Mouse (Mus musculus): ENCODE results near the gene Ddit4l. TPM values are rescaled to one million over a fixed set of nuclear protein-coding genes. Genes with fewer than 3 reads are reported as not detected.
"Not testable (repeated sequence)": the region's sequence is repeated elsewhere in the genome, so short reads cannot be mapped to it uniquely, and the experiment has no call there.

Ddit4l gene
- total RNA-seq (2017): not detected in 3 replicates

DNA sequence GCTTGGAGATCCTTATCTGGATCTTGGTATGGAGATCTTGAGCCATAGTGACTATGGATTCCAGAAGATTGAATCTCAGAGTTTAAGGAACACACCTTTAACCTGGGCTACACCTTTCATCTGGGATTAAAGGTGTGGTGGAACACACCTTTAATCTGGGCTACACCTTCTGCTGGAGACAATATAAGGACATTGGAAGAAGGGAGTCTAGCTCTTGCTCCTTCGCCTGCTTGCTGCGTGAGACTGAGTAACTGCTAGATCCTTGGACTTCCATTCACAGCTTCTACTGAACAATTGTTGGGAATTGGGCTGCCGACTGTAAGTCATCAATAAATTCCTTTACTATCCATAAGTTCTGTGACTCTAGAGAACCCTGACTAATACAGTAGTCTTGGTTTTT is at the start of gene Ddit4l:
Ddit4l (plus strand) TSS at position 301 of the 400 bp plus-strand sequence.
- ATAC-seq (replicated peaks; ENCODE audit: insufficient number of reproducible peaks, low FRiP score, low TSS enrichment, poor library complexity, severe bottlenecking): not testable (repeated sequence)

DNA sequence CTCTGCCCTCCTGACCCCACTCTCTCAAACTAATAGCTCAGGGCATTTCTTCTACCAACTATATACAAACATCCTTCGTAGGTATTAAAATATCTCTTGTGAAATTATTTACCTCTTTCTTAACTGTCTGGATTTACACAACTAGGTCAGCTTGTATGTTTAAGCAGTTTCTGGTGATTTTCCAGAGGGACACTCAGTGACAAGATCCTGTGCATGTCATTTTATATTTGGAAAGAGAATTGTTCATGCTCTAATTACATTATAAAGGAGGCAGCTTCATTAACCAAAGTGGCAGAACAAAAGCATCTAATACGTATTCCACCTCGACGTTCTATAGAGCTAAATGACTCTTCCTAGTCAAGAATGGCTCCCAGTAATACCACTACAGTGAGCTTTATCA is 45.3 kb upstream of the Ddit4l start:
- no peak for ATAC-seq (replicated peaks; ENCODE audit: insufficient number of reproducible peaks, low FRiP score, low TSS enrichment, poor library complexity, severe bottlenecking)

DNA sequence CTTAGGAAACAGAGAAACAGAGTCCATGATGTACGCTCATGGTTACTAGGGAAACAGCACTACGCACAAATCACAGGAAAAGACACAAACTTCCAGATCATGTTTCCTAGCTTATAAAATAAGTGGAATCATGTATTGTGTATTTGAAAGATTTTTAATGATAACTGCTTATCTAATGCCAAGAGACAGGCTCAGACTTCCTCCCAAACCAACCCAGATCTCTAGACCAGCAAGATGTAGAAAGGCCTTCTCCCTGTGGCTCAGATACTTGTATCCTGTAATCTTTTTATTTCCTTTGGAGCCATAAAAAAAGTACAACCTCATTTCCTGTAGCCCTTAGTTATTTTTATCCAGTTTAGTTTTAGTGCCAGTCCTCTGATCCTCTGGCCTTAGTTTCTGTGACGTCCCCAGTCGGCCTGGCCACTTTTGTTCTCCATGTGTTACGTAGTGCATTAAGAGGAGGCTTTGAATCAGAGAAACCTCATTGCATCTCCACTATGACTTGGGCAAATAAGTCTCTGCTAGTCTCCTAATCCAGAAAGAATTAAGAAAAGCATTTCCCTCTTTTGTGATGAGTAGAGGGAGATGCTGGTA is 34.9 kb upstream of the Ddit4l start:
- no peak for ATAC-seq (replicated peaks; ENCODE audit: insufficient number of reproducible peaks, low FRiP score, low TSS enrichment, poor library complexity, severe bottlenecking)

DNA sequence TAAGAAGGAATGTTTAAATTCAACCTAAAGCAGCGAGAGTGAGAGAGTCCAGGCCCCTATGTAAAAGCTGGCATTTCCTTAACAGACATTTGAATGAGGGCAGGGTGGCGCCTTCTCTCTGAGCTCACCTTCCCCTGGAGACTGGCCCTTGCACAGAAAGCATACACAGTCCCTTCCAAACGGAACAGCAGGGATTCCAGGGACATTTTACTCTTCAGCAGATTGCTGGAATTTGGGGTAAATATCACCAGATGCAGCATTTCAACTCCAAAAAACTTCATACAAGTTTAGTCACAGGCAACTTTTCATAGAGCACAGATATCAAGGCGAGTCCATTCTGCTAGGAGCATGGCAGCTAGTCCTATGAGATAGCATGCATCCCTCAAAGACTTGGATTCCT is 31.6 kb upstream of the Ddit4l start:
- ATAC-seq (replicated peaks; ENCODE audit: insufficient number of reproducible peaks, low FRiP score, low TSS enrichment, poor library complexity, severe bottlenecking): no peak

DNA sequence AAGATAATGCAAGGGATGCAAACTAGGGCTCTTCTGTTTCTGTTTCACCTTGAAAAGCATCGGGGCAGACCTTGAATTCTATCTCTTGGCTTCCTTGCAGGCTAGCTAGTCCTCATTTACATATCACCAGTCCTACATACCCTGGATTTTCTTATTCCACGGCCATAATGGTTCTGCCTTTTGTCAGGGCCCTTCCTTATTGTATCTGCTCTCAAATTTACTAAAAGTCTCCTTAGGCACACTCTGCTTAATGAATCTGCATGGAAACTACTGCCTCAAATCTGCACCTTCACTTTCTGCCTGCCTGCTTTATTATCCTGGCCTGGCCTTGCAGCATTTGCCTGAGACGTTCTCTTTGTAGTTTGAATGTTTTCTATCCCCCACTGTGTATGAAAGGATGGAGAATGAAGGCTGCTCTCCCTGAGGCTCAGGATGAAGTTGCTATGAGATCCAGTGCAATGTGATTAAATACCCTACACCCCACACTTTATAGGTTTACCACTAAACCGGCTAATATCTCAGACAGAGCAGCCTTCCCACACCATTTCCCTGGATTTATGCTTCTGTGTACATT is 27.0 kb upstream of the Ddit4l start:
- ATAC-seq (replicated peaks; ENCODE audit: insufficient number of reproducible peaks, low FRiP score, low TSS enrichment, poor library complexity, severe bottlenecking): no peak

DNA sequence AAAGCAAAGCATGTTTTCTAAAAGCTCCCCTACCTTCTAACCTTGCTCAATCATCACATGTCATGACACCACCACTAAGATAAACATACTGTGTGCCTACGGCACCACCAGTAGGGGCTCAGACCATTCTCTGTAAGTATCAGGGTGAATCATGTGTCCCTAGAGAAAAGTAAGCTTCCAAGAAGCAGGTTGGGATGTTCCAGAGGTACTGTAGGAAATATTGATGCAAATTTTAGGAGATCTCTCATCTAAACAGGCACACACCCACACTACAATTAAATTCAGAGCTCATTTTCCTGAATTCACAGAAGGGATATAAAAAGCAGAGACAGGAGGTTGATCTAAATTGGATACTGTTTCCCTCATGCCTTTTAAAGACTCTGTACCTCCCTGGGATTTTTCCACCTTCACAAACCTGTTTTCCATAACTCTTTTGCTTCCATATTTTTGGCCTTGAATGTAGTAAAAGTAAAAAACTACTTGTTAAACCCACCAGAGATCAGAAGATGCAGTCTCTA is 12.4 kb upstream of the Ddit4l start:
- no peak for ATAC-seq (replicated peaks; ENCODE audit: insufficient number of reproducible peaks, low FRiP score, low TSS enrichment, poor library complexity, severe bottlenecking)

DNA sequence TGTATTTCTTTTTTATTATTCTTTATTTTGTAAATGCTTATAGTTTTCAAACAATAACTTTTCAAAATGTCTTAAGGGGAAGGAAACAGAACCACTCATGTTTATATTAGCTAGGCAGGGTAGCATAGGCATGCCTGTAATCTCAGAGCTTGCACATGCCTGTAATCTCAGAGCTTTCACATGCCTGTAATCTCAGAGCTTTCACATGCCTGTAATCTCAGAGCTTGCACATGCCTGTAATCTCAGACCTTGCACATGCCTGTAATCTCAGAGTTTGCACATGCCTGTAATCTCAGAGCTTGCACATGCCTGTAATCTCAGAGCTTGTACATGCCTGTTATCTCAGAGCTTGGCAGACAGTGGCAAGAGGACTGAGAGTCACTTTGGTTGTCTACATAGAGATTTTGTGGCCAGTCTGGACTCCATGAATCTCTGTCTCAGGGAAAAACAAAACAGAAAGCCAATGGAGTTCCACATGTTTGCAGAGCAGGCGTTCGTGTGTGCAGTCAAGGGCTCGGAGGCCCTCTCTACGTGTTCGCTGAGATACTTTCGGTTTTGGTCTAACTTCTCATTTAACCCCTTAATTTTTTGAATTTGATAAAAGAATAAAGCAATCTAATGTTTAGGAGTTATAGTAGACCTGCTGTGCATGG is 10.8 kb upstream of the Ddit4l start:
- no peak for ATAC-seq (replicated peaks; ENCODE audit: insufficient number of reproducible peaks, low FRiP score, low TSS enrichment, poor library complexity, severe bottlenecking)

DNA sequence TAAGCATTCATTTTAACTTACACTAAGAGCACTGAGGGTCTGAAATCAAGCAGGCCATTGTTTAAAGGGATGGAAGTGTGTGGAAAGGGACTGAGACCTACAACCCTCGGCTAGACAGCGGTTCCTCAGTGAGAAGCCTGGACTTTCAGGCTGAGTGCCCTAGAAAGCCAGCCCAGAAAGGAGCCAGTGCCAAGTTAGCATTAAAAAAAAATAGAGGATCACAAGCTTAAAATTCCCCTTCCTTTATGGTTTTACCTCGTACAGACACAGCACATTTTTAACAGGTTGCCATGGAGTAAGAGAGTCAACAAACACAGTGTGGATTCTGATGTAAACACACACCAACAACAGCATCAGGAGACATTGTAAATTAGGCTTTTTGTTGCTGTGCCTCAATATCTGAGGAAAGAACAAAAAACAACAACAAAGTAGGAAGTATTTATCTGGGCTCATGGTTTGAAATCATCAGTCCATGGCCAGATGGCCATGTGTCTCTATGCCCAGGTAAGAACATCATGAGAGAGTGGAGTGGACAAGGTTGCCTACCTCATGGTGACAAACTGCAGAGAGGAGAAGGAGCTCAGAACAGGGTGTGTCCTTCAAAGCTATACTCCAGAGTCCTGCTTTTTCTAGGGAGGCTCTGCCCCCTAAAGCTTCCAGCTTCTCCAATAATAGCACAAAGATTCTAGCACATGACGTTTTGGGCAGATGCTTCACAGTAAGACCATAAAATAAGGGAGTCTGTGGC is 10.1 kb upstream of the Ddit4l start:
- ATAC-seq (replicated peaks; ENCODE audit: insufficient number of reproducible peaks, low FRiP score, low TSS enrichment, poor library complexity, severe bottlenecking): no peak

DNA sequence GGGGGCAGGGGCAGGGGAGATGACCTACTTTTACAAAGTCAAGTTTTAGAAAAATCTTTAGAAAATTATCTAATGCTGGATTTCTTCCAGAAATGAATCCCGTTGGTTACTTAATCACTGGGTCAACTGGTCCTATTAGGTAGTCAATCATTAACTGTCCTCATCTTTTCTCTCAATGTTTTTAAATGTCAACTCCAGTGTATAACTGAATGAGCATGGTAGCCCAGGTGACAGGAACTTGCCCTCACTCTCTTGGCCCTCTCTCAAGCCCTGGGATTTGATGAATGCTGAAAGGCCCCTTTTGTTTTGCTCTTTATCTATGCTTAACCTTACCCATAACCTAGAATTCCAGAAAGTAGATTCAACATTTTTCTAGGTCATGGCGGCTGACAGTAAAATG is 9.4 kb upstream of the Ddit4l start:
- ATAC-seq (replicated peaks; ENCODE audit: insufficient number of reproducible peaks, low FRiP score, low TSS enrichment, poor library complexity, severe bottlenecking): no peak

DNA sequence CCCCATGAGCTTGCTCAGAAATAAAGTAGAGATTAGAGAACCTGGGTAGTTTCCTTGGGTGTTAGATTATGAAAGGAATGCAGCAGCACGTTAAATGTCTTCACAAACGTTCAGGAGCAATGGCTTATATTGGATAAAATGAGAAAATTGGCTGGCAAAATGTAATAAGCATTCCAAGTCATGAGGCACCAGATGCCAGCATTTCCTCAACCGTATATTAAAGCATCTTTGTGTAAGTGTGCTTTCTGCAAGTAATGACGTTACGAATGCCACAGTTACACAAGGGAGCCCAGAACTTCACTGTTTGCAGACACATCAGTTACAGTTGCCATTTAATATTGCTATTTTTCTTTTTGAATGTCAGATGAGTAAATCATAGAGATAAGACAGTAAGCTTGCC is 872 bp upstream of the Ddit4l start:
- ATAC-seq (replicated peaks; ENCODE audit: insufficient number of reproducible peaks, low FRiP score, low TSS enrichment, poor library complexity, severe bottlenecking): no peak

DNA sequence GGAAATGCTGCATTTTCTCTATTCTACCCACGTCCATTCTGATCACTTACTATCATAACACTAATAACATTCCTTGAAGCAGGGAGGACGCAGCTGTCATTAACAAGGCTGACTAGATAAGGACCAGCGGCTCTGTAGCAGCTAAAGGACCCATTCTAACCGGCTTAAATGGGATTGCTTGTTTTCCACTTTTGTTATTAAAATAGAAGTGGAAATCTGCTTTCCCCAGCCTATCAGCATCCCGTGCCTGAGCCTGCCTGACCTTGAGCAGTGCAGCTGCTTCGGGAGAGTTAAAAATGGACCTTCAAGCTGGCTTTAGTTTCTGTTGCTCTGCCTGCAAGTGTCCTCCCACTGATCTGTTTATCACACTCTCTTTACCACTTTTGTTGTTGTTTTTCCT is 679 bp downstream of the Ddit4l start:
- ATAC-seq (replicated peaks; ENCODE audit: insufficient number of reproducible peaks, low FRiP score, low TSS enrichment, poor library complexity, severe bottlenecking): no peak

DNA sequence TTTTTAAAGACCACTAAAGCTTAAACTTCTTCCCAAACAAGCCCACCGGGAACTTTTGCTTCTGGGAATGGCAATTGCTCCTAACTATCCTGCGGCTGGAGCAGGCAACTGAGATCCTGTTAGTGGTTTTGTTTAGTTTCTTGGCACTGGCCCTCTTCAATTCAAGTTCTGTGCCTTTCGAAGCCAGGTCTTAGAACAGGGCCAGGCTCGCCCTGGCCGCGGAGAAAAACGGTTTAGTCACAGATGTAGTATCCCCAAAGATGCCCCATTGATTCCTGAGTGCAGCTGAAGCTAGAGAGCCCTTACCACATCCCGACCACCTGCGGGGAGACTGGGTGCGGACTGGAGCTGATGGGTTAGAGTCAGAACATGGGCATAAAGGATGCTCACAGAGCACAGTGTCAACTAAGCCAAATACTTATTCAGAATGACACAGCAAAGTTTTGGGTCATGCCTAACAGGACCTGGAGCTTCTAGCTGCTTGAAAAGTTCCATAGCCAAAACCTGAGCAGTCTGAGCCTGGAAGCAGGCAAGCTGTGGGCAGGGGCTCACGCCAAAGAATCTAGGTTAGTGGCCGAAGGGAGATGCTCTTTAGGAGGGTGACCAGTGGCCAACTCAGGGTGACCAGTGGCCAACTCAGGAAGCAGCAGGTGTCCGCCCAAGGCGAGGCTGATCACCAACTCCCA is 1.6 kb downstream of the Ddit4l start:
- ATAC-seq (replicated peaks; ENCODE audit: insufficient number of reproducible peaks, low FRiP score, low TSS enrichment, poor library complexity, severe bottlenecking): no peak

DNA sequence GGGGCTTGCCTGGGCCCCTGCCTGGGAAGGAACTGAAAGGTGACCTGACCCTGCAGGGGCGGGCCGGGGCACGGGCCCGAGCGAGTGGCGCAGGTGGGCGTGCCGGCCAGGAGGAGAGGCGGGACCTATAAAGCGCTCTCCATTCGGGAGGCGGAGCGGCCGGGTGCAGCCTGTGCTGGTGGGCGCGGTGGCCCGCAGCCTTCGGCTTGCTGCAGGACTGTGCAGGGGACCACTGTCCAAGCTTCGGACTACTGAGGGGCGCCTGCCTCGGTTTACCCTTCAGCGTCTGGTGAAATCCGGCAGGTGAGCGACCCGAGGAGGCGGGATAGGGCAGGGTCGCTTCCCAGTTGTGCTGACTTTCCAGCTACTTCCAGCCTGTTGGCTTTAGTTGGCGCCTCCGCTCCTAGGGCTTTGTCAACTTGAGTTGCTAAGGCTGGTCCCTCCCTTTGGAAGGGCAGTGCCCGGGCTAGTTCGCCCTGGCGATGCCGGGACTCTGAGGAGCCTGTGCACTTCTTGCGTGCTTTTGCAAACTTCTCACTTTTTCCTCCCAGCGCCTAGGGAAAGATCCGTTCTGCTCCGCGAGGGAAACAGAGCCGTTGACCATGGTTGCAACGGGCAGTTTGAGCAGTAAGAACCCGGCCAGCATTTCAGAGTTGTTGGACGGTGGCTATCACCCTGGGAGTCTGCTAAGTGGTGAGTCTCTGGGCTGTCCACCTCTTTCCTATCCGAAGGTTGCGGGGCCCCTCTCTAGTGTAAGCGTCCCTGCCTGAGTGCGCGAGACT is 2.4 kb downstream of the Ddit4l start:
- ATAC-seq (replicated peaks; ENCODE audit: insufficient number of reproducible peaks, low FRiP score, low TSS enrichment, poor library complexity, severe bottlenecking): no peak

DNA sequence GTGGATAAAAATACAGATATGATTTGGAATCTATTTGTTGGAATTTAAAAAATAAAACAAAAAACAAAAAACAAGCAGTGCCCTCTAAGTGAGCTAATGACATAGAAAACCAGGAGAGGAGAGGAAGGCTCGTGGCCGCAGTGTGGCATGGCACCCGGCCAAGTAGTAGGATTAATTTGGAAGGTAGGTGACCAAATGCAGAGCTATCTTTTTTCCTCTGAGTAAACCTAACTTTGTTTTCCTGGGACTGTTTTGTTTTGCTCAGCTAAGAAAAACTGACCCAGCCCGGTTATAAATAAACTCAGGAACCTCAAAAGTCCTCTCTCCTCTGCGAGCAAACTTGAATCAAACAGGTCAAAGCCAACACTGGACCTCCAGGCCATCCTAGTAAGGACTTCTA is 3.6 kb downstream of the Ddit4l start:
- ATAC-seq (replicated peaks; ENCODE audit: insufficient number of reproducible peaks, low FRiP score, low TSS enrichment, poor library complexity, severe bottlenecking): no peak

DNA sequence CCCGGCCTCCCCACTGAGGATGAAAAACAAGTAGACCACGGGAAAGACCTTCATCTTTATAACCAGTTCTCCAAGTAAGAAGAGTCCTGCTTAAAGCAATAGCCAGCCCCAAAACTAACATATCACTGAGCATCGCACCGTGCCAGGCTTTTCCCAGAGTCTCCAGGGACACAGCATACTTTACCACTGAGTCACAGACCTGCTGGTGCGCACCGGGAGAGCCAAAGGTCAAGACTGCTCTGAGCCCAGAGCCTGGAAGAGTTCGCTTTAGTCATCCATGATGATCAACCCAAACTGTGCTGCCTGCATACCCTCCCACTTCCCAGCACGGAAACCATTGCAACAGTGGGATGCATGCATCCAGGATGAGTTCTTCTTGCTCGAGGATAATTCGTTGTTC is 12.3 kb downstream of the Ddit4l start:
- ATAC-seq (replicated peaks; ENCODE audit: insufficient number of reproducible peaks, low FRiP score, low TSS enrichment, poor library complexity, severe bottlenecking): no peak

DNA sequence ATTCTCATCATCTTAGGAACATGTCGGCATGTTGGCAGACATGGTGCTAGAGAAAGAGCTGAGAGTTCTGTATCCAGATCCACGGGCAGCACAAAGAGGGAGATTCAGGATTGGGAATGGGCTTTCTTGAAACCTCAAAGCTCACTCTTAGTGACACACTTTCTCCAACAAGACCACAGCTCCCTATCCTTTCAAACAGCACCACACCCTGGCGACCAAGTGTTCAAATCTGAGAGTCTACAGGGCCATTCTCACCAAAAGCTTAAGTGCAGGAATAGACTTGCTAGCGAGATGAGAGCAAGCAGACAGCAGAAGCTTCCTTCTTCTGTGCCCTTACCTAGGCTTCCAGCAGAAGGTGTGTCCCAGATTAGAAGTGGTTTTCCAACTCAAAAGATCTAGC is 15.2 kb downstream of the Ddit4l start:
- ATAC-seq (replicated peaks; ENCODE audit: insufficient number of reproducible peaks, low FRiP score, low TSS enrichment, poor library complexity, severe bottlenecking): no peak

DNA sequence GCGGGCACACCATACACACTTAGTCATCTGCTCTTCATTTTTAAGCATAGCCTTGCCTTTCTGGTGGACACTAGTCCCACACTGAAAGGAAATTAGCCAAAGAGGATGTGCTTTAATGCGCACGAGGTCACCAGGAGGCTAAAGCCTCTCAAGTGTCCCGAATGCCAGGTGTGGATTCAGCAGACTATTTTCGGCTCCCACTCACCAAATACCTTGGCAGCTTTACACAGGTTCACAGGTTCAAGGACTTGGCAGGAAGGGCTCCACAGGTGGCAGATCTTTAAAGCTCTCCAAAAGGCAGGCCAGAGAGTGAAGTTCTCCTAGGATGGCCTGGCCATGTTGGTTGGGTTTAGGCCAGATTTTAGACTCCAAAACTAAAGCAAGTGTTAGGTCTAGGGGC is 19.8 kb downstream of the Ddit4l start:
- no peak for ATAC-seq (replicated peaks; ENCODE audit: insufficient number of reproducible peaks, low FRiP score, low TSS enrichment, poor library complexity, severe bottlenecking)

DNA sequence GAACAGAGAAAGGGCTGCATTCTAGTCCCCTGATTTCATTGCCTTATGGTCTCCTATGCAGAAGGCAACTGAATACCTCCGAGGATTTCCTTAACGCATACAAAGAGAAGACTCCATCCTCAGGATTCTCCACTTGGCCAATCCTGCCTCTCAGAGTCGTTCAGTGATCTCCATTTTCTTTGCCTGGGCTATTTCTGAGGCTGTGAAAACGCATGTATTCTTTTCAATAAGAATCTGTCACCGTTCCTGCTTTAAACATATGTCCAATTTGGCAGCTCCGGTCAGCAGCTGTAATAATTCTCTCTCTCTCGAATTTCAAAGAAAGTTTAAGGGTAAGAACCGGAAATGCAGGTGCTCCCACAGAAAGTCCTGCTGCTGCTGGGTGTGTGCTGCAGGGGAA is 20.7 kb downstream of the Ddit4l start:
- ATAC-seq (replicated peaks; ENCODE audit: insufficient number of reproducible peaks, low FRiP score, low TSS enrichment, poor library complexity, severe bottlenecking): no peak
